Mouse (Mus musculus) lung, embryonic 14.5 days (tissue): Measurements from ENCODE around the gene Ctbp2. TPM values are rescaled to one million over a fixed set of nuclear protein-coding genes. Genes with fewer than 3 reads are reported as not detected.
A peak's percentile ranks its signal among the peaks of the same experiment; 100 is the strongest.

Source experiments
- ATAC-seq: fragments of 200-750 bp; cut with Nextera tagmentation; 2 replicates; pipeline ENCODE4 v1.8.0; 2017; ENCODE audit warnings: mild to moderate bottlenecking, moderate TSS enrichment, moderate library complexity; ENCODE audit not compliant: insufficient read depth
- DNase-seq: peaks from one replicate; pipeline ENCODE4 v3.0.0-alpha.2; 2015
- H3K27ac ChIP-seq: fragments of 300-500 bp; sonication (generic); 2 replicates; pipeline ENCODE4 v1.5.1; 2014; ENCODE audit warnings: low read depth, mild to moderate bottlenecking, moderate library complexity
- H3K27me3 ChIP-seq: fragments of 300-500 bp; sonication (generic); 2 replicates; pipeline ENCODE4 v1.6.1; 2014; ENCODE audit warnings: low read length, control low read depth; ENCODE audit not compliant: insufficient read depth
- H3K36me3 ChIP-seq: fragments of 300-500 bp; sonication (generic); 2 replicates; pipeline ENCODE4 v1.6.1; 2014; ENCODE audit warnings: control low read depth; ENCODE audit not compliant: insufficient read depth
- H3K4me1 ChIP-seq: fragments of 300-500 bp; sonication (generic); 2 replicates; pipeline ENCODE4 v1.6.1; 2014; ENCODE audit warnings: antibody characterized with exemption, control low read depth; ENCODE audit not compliant: insufficient read depth
- H3K4me2 ChIP-seq: fragments of 300-500 bp; sonication (generic); 2 replicates; pipeline ENCODE4 v1.6.1; 2014; ENCODE audit warnings: mild to moderate bottlenecking
- H3K4me3 ChIP-seq: fragments of 300-500 bp; sonication (generic); 2 replicates; pipeline ENCODE4 v1.5.1; 2014; ENCODE audit warnings: low read depth, low read length
- H3K9ac ChIP-seq: fragments of 300-500 bp; sonication (generic); 2 replicates; pipeline ENCODE4 v1.6.1; 2014
- H3K9me3 ChIP-seq: fragments of 300-500 bp; sonication (generic); 2 replicates; pipeline ENCODE4 v1.6.1; 2016; ENCODE audit warnings: low read depth, low read length, control low read depth
- CTCF ChIP-seq: IDR thresholded peaks from 2 replicates; pipeline ENCODE4 v1.5.1; 2016; ENCODE audit warnings: antibody characterized with exemption, low read depth
- WGBS: fragments of 180-500 bp; shearing (Covaris S2); extraction: QIAGEN DNeasy Blood & Tissue Kit; methylation state at CpG from one replicate; pipeline ENCODE4 v1.1.7; 2014; 5-methylcytosine and 5-hydroxymethylcytosine counted together
- polyA plus RNA-seq: library from polyadenylated mRNA; unstranded; fragments of >200 nt; fragmentation: Nextera tagmentation; extraction: Ambion mirVana; gene quantifications from 2 replicates; pipeline ENCODE4 v1.2.1, GENCODE M21; 2014

Gene Ctbp2
- polyA plus RNA-seq, 1 experiment from 2014 or later = 124 TPM

GRCm38 (mm10) chr7:133066776-133067175 lies 57.4 kb downstream of the Ctbp2 start:
- 52% methylated on average over 6 of the region's 6 CpGs for WGBS
- Histone ChIP-seq H3K27ac (no peak overlapping the region; the same call in 1 of the 2 replicates), H3K9me3 (no peaks in the 10 kb centered on the region), H3K4me3 (no peak overlapping the region), H3K36me3 (peaks cover 35% of the 10 kb centered on the region; the same call in 1 of the 2 replicates), H3K4me1 (no peaks in the 10 kb centered on the region), H3K9ac (no peak overlapping the region), H3K27me3 (no peaks in the 10 kb centered on the region), H3K4me2 (no peak overlapping the region)
- ATAC-seq (no peak), DNase-seq (peak; percentile 27)
- TF ChIP-seq CTCF = no peak

DNA sequence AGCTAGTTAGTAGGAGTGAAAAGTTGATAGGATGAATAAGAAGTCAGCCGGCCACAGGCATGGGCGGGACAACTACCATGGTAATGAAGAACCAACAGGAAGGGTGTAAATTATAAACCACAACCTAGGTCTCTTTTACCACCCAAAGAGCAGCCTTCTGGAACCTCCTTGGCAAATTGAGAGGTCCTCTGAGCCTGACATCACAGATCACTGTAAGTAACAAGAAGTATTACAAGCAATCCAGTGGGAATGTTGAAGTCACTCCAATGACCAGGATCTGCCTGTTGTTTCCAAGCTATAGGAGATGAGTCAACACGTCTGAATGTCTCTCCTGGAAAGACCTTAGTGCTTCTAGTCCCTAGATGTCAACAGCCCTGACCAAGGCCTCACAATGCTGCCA lies 62.1 kb downstream of the Ctbp2 start:
- DNase-seq (no peak), ATAC-seq (no peak)
- TF ChIP-seq CTCF = no peak
- H3K4me3 ChIP-seq = no peak overlapping the region
- peaks cover 25% of the 10 kb centered on the region; the same call in 1 of the 2 replicates for H3K36me3 ChIP-seq
- no peak overlapping the region for H3K9ac ChIP-seq
- H3K9me3 ChIP-seq = no peaks in the 10 kb centered on the region
- H3K4me1 ChIP-seq = 0 out of 2 replicates have a peak, but pooled peaks cover 4% of the 10 kb centered on the region
- no peak overlapping the region for H3K4me2 ChIP-seq
- 67% methylated on average over 3 of the region's 3 CpGs for WGBS
- no peaks in the 10 kb centered on the region for H3K27me3 ChIP-seq
- no peak overlapping the region for H3K27ac ChIP-seq

DNA sequence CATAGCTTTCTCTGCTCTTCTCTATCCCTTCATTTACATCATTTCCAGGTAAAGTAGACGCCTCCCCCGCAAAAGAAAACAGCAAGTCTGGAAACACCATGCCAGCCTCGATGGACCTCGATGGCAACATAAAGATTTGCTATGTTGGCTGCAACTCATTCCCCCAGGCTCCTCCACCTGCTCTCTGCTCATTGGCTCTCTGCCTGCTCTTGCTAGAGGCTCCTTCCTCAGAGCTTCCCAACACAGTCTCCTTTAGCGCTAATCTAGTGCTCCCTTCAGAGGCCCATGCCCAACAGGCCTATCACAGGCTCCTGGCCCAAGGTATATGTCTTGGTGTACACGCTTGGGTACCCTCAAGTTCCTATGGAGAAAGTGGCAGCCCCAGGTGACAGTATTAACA lies 64.0 kb downstream of the Ctbp2 start:
- Histone ChIP-seq H3K9ac (no peak overlapping the region), H3K4me2 (no peak overlapping the region), H3K36me3 (peaks cover 24% of the 10 kb centered on the region), H3K4me3 (no peak overlapping the region), H3K4me1 (0 out of 2 replicates have a peak, but pooled peaks cover 4% of the 10 kb centered on the region), H3K27me3 (no peaks in the 10 kb centered on the region), H3K27ac (no peak overlapping the region), H3K9me3 (no peaks in the 10 kb centered on the region)
- DNase-seq (no peak), ATAC-seq (no peak)
- TF ChIP-seq CTCF = no peak
- WGBS = 90% methylated on average over 6 of the region's 6 CpGs

DNA sequence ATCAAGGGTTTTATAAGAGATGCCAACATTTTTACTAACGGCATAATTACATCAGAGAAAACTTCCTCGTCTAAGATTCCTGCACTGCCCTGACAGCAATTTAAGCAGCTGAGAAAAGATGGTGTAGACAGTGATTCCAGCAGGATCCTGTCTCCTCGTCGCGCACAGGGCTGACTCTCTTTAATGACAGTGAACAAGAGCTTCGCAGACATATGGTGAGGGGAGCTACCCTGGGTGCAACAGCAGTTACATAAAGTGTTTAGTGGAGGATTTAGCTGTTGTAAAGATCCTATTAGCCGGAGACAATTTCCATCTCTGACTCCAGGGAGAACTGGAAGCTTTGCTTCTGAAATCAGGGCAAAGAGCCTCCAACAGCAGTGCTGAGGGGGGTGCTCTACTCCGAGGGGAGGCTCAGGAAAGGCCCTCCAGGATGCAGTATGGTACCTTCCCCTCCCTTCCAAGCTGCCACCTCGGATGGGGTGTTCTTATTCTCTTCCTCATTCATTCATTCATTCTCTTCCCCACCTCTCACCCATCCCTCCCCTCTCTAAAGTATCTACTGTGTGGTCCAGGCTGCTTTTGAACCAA lies 64.5 kb downstream of the Ctbp2 start:
- TF ChIP-seq CTCF = no peak
- H3K9me3 ChIP-seq = no peaks in the 10 kb centered on the region
- H3K9ac ChIP-seq = no peak overlapping the region
- WGBS = 51% methylated on average over 9 of the region's 9 CpGs
- ATAC-seq (no peak), DNase-seq (no peak)
- H3K27ac ChIP-seq = no peak overlapping the region
- H3K4me1 ChIP-seq = 0 out of 2 replicates have a peak, but pooled peaks cover 4% of the 10 kb centered on the region
- peaks cover 29% of the 10 kb centered on the region for H3K36me3 ChIP-seq
- no peak overlapping the region for H3K4me2 ChIP-seq
- no peaks in the 10 kb centered on the region for H3K27me3 ChIP-seq
- no peak overlapping the region for H3K4me3 ChIP-seq

DNA sequence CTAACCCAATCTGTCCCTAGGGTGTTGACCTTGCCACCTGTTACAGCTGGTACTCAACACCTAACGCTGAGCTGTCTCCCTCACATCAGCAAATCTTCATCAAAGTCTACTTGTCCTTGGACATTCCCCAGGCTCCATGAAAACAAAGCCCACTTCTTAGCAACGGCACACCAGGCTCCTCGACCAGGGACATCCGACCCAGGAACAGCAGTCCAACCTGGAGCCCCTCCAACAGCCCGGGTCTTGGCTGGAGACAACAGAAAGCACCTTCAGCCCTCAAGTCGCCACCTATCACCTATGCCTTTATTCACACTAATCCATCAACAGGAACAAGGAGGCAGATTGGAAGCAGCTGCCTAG lies 65.0 kb downstream of the Ctbp2 start:
- no peak for ATAC-seq
- no peaks in the 10 kb centered on the region for H3K9me3 ChIP-seq
- 0 out of 2 replicates have a peak, but pooled peaks cover 6% of the 10 kb centered on the region for H3K4me1 ChIP-seq
- no peak overlapping the region for H3K4me3 ChIP-seq
- no peak overlapping the region for H3K4me2 ChIP-seq
- no peak overlapping the region for H3K27ac ChIP-seq
- peaks cover 30% of the 10 kb centered on the region for H3K36me3 ChIP-seq
- WGBS = 43% methylated on average over 6 of the region's 6 CpGs
- DNase-seq = no peak
- TF ChIP-seq CTCF = no peak
- no peak overlapping the region for H3K9ac ChIP-seq
- H3K27me3 ChIP-seq = no peaks in the 10 kb centered on the region

DNA sequence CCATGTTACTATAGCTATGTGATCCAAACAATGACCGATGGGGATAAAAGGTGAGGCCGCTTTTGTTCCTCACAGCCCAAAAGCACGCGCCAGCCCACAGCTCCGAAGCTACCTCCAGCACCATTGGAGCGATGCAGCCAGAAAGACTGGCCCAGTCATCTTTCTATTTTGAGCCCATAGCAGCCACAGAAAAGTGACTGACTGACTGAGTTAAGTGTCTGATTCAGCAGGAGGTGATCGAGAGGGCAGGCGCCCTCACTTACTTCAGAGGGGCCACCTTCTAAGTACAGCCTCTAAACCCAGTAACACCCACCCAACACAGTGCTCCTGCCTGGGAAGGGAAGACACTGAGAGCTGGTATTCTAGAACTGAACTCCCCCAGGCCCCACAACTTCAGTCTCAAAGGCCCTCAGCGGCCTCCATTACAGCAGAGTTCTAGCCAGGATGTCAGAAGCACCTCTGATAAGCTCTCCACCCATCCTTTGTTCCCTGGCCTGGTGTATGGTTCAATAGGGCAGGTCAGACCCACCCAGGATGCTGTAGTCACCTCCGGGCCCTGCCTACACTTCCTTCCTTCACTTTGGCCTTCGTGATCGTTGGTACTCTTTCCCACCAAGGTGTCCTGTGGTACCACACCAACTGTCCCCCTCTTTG lies 65.5 kb downstream of the Ctbp2 start:
- Histone ChIP-seq H3K4me2 (no peak overlapping the region), H3K4me1 (0 out of 2 replicates have a peak, but pooled peaks cover 6% of the 10 kb centered on the region), H3K4me3 (no peak overlapping the region), H3K36me3 (peaks cover 30% of the 10 kb centered on the region), H3K9ac (no peak overlapping the region), H3K27ac (peak overlapping the region; percentile 33; the same call in 1 of the 2 replicates), H3K27me3 (no peaks in the 10 kb centered on the region), H3K9me3 (no peaks in the 10 kb centered on the region)
- ATAC-seq = no peak
- DNase-seq = no peak
- WGBS = 77% methylated on average over 12 of the region's 12 CpGs
- TF ChIP-seq CTCF = no peak

- no peak for TF ChIP-seq CTCF
- no peak for ATAC-seq
- Histone ChIP-seq H3K4me2 (no peak overlapping the region), H3K27me3 (no peaks in the 10 kb centered on the region), H3K9ac (no peak overlapping the region), H3K4me3 (no peak overlapping the region), H3K27ac (no peak overlapping the region), H3K9me3 (no peaks in the 10 kb centered on the region), H3K4me1 (peaks cover 6% of the 10 kb centered on the region; the same call in 1 of the 2 replicates), H3K36me3 (peaks cover 38% of the 10 kb centered on the region)
- no peak for DNase-seq
- 91% methylated on average over 8 of the region's 8 CpGs for WGBS
These were observed 67.2 kb downstream of the Ctbp2 start for GRCm38 (mm10) chr7:133056924-133057323.
